Mouse (Mus musculus) spleen, postnatal 36 days (tissue): ENCODE results near the gene Pskh1.

Experiments used
- DNase-seq, 2 experiments: peaks; one replicate each; pipeline ENCODE4 v3.0.0; 2022; ENCODE audit warnings: low spot score in 2 of 2, mixed read lengths in 1 of 2

Gene Pskh1

DNA sequence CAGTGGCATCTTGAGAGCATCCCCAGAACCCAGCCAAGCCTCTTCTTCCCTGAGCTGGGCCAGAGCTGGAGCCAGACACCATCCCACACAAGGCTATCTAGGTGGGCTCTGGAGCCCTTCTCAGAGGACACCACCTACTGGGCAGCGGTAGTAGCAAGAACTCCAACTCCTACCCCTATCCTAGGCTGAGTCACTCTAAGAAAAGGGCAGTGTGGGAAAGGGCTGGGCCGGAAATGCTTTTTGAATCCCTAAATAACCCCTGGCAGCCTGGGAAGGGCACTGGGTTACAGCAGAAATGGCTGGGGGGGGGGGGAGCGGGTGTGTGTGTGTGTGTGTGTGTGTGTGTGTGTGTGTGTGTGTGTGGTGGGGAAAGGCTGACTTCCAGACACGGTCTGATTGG lies 57.6 kb downstream of the Pskh1 start:
- no peak for DNase-seq

DNA sequence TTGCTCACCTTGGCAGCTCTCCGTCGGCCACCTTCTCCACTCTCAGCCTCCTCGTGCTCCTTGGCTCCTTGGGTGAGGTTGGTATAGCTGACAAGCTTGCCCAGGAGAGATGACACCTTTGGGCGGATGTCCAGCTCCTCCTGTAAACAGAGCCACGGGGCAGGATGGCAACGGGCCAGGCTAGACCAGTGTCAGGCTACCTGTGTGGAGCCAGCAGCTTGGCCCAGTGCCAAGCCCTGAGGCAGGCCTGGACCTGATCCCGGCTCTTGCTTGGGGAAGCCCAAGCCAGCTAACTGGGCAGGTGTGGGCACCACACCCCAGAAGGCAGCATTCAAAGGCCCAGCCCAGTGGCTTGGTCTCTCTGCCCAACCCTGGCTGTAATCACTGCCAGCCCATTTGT lies 59.1 kb downstream of the Pskh1 start:
- DNase-seq: no peak

DNA sequence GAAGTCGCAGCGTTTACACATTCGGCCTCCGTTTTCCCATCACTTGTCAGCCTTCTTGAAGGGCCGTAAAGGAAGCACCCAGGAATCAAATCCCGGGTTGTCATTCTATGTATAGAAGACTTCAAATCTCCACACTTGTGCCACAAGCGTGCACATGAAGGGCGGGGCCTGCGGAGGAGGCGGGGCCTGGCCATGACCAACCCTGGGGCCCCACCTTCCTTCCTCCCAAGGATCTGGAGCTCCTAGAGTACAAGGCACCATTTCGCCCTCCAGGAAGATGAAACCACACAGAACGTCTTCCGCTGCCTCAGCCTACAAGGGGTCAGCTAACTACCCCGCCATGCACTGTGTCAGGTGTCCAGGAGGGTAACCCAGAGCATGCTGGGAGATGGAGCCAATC lies 60.9 kb downstream of the Pskh1 start:
- DNase-seq: no peak

GRCm38 (mm10) chr8:105961536-105961935 lies 61.3 kb downstream of the Pskh1 start:
- no peak for DNase-seq

- no peak for DNase-seq
Observed at GRCm38 (mm10) chr8:105964506-105965265, 64.4 kb downstream of the Pskh1 start.

- DNase-seq: peak; percentile 42 to 51
Observed at GRCm38 (mm10) chr8:105965266-105965904, 65.1 kb downstream of the Pskh1 start.

- DNase-seq: peak; percentile 77 to 79
Observed at GRCm38 (mm10) chr8:105965905-105966341, 65.7 kb downstream of the Pskh1 start, which contains the start of gene Slc12a4. Slc12a4 (minus strand) TSS chr8:105966097.

- DNase-seq: peak; percentile 32 to 42
Observed at GRCm38 (mm10) chr8:105966692-105967311, 66.6 kb downstream of the Pskh1 start.

GRCm38 (mm10) chr8:105969367-105969766 lies 69.1 kb downstream of the Pskh1 start:
- DNase-seq: no peak

DNA sequence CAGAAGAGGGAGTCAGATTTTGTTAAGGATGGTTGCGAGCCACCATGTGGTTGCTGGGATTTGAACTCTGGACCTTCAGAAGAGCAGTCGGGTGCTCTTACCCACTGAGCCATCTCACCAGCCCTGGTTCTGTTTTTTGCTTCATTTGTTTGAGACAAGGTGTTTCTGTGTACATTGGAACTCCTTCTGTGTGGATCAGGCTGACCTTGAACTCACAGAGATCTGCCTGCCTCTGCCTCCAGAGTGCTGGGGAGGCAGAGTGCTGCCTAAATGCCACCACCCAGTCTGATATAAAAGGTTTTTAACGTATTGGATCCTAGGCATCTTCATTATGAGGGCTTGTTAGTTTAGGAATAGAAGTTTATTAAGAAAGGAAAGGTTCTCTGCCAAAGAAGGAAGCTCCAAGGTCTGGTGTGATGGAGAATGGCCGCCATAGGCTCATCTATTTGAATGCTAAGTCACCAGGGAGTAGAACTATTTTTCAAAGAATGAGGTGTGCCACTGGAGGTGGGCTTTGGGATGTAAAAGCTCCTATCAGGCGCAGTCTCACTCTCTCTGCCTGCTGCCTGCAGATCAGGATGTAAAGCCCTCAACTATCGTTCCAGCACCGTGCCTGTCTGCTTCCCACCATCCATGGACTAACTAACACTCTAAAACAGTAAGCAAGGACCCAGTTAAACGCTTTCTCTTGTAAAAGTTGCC lies 70.9 kb downstream of the Pskh1 start:
- no peak for DNase-seq

- no peak for DNase-seq
Observed at GRCm38 (mm10) chr8:105975363-105975762, 75.1 kb downstream of the Pskh1 start.

GRCm38 (mm10) chr8:105979325-105979724 lies 79.1 kb downstream of the Pskh1 start, which contains the start of gene Dpep3:
Dpep3 (minus strand) TSS chr8:105979429.
- no peak for DNase-seq

- no peak for DNase-seq
Observed at GRCm38 (mm10) chr8:105981146-105981545, 80.9 kb downstream of the Pskh1 start.
